Mouse (Mus musculus): Measurements from ENCODE around the gene Tagln.
A peak's percentile ranks its signal among the peaks of the same experiment; 100 is the strongest.

The Tagln gene

DNA sequence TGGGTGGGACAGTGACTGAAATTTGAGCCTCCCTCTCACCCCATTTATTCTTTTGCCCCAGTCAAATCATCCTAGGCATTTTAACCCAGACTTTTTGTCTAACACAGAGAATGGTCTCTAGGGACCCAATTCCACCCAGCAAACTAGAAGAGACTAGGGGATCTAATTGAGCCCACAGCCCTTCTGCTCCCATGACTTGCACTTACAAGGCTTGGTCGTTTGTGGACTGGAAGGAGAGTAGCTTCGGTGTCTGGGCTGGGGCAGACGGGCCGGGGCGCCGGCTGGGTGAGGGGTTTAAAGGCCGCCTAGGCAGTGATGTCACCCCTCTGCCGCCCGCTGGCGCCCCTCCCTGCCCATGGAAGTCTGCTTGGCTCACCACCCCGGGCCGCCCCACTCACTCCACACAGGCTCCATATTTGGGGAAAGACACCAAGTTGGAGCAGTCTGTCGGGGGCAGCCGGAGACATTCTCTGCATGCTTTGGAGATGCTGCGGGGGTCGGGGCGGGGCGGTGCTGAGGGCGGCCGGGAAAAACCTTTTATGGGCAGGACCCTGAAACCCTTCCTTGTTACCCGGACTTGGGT is at the start of gene Tagln:
Gene Tagln (minus strand): TSS at position 431 of the 583 bp plus-strand sequence.
- no peak for DNase-seq (ENCODE audit: low read depth in 1 of 2, low spot score in 2 of 2)

DNA sequence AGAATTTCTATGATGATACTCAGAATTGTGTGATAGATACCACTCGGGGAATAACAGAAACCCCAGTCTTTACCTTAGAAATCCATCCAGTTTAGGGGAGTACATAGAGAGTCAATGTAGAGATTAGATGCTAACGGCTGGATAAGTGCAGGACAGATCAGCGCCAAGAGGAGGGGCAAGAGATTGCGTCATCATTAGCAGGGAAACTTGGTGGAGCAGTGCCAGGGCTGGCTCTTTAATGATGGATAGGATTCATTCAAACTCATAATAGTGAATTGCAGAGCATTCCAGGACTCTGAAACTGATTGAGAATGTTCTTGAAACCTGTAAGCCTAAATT is 49.3 kb upstream of the Tagln start:
- no peak for DNase-seq (ENCODE audit: low read depth in 1 of 2, low spot score in 2 of 2)

DNA sequence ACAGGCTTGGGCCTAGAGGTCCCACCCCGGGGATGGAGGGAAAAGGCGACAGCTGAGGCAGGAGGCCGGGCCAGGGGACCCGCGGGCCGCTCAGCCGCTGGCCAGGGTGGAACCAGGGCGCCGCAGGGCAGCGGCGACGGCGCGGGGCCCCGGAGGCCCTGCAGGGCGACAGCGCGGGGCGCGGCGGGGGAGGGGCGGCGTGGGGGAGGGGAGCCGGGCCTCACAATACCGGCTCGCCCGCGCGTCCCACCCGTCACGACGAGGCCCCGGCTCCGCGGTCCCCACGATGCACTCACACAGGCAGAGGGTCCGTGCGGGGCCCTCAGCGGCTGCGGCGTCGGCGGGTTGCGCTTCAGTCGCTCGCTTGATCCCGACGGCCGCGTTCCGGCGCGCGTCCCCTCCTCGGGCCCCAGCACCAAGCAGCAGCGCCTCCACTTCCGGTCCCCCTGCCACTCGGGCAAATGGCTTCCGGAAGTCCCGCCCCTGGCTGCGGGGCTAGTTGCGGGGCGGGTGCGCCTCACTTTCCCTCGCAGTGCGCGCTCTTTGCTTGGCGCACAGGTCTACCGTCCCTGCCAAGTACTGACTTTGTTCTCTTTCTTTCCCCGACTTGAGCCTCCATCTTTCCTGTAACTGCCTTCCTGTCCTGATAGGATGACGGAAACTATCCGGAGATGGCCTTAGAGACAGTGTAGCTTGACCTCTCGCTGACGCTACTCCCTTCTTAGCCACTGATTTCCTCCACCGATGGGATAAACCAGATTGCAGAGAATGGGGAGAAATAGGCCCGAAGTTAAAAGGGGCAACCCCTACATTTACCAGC is 48.8 kb upstream of the Tagln start:
- peak; percentile 48 to 65 for DNase-seq (ENCODE audit: low read depth in 1 of 2, low spot score in 2 of 2)

DNA sequence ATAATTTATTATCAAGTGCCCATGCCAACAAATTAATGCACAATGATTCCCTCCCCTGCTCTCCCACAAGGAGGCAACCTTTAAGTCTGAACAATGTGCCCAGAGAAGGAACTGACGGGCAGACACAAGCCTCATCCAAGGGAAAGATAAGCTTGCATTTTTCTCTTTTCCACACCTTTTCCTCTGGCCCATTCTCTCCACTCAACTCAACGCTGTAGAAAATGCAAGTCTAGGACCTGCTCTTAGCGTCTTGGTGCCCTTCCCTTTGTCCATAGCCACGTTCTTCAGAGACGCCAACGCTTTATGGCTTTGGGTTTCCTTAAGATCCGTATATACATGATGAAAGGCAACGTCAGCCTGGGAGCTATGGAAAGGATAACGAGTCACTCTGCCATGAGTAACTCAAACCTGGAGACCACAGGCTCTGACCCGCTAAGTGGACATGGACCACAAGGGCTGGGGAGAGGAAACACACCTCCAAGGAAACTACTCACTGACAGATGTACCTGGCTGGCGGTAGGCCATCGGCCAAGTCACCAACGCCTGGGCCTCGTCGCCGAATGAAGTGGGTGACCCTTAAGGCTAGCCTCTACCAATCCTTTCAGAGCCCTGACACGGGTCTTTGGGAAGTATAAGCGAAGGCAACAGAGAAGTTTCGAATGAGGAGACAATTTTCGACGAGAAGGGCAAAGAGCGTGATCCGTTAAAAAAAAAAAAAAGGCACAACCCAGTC is 48.0 kb upstream of the Tagln start:
- DNase-seq (ENCODE audit: low read depth in 1 of 2, low spot score in 2 of 2), result no peak

DNA sequence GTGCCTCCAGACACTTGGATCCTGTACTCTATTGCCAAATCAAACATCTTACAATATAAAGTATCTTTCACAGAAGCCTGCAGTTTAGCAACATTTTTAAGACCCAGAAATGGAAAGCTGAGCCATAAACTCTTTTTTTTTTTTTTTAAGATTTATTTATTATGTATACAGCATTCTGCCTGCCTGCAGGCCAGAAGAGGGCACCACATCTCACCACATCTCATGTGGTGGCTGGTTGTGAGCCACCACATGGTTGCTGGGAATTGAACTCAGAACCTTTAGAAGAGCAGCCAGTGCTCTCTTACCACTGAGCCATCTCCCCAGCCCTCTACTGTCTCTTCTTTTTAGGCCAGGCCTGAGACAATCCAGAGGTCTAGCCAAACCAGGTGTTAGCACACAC is 45.5 kb upstream of the Tagln start:
- no peak for DNase-seq (ENCODE audit: low read depth in 1 of 2, low spot score in 2 of 2)

DNA sequence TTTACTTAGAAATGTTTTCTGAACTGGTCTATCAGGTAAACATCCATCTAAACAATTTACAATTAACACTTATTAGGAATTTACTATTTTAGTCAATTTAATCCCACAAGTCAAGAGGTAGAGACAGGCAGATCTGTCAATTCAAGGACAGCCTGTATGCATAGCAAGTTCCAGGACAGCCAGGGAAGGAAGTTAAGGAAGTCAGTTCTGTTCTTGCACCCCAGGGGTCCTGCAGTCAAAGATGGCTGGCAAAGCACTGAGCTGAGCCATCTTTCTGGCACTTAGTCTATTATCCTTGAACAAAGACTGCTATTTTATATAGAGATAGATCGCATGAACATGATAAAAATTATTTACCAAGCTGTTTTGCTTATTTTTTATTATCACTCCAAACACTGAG is 44.8 kb upstream of the Tagln start:
- DNase-seq (ENCODE audit: low read depth in 1 of 2, low spot score in 2 of 2), result no peak

DNA sequence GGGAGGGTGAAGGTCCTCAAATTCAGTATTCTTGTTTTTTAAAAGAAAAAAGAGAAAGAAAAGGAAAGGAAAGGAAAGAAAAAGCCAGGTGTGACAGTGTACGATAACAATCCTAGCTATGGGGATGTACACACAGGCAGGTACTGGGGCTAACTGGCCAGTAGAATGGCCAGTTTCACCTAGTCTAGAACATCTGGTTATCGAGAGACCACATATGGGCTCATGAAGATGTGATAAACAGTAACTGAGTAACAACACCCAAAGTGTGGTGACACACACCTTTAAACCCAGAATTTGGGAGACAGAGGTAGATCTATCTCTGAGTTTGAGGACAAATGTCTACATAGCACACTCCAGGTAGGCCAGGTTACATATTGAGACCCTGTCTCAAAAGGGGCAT is 43.9 kb upstream of the Tagln start:
- no peak for DNase-seq (ENCODE audit: low read depth in 1 of 2, low spot score in 2 of 2)

DNA sequence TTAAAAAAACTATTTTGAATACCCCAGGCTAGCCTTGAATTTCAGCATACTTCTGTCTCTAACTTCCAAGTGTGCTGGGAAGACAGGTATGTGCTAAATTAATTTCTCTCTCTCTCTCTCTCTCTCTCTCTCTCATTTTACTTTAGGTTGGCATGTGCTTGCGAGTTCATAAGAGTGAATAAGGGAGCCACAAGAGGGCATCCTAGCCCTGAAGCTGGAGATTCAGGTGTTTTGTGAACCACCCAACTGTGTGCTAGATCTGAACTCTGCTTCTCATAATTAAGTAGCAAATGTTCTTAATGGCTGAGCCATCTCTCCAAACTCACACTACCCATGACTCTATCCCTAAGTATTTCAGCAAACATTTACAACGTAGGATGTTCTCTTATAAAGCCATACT is 41.0 kb upstream of the Tagln start:
- no peak for DNase-seq (ENCODE audit: low read depth in 1 of 2, low spot score in 2 of 2)

DNA sequence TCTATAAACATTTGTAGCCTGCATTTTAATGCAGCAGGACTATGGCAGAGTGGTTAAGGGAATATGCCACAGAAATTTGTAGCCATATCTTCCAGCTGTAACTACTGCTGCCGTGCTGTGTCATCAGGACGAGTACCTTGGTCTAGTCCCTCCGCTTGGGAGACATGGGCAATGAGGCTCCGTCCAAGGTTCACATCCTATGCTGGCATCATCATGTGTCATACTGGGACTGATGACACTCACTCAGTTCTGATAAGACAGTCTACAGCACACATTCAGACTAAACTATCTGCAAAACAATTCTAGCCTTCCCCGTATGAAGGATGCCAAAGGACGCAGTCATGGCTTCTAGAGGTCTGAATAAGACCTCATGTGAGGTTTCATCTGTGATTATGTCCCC is 27.7 kb upstream of the Tagln start:
- DNase-seq (ENCODE audit: low read depth in 1 of 2, low spot score in 2 of 2), result no peak

DNA sequence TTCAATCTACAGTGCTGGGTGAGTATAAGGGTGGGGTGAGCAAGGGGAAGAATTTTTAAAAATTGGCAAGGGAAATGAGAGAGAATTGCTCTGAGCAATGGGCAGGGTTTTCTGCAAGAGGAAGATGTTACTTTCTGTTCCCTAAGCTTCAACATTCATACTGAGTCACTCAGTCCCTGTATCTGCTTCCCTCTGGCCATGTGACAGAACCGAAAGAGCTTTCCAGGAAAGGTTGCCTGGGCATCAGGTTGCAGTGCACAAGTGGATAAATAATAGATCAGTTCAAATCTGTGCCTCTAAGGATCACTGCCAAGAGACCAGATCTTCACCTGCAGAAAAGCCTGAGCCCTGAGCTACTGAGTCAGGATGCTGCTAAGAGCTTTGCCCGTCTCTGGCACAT is 26.0 kb upstream of the Tagln start:
- DNase-seq (ENCODE audit: low read depth in 1 of 2, low spot score in 2 of 2), result peak in 1 of 2 experiments; percentile 55

DNA sequence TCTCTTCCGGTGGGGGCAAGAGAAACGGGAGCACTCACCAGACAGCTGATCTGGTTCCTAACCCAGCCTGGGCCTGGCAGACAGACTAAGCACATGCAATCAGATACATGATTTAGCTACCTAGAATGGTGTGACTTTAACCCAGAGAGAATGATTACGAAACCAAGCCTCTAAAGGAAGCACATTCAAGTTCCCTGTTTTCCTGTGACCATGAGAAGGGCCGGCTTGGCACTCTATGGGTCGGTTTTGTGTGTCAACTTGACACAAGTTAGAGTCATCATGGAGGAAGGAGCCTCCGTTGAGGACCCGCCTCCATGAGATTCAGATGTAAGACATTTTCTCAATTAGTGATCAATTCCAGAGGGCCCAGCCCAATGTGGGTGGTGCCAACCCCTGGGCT is 23.8 kb upstream of the Tagln start:
- DNase-seq (ENCODE audit: low read depth in 1 of 2, low spot score in 2 of 2), result peak; percentile 51 to 58

DNA sequence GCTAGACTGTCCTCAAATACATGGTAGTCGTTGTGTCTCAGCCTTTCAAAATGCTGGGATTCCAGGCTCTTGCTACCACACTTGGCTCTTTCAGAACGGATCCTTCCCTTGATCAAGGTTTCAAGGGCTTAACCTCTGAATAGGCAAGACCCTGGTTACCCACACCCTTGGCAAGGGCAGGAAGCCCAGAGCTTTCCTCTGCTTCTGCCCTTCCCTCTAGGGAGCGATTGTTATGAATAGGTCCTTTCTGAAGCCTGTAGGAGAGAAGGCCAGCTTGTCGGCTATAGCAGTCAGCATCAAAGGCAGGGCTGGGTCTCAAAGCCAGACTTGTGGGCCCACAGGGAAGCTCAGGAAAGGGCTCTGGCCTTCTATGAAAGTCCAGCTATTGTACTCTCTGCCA is 23.0 kb upstream of the Tagln start:
- DNase-seq (ENCODE audit: low read depth in 1 of 2, low spot score in 2 of 2), result no peak

DNA sequence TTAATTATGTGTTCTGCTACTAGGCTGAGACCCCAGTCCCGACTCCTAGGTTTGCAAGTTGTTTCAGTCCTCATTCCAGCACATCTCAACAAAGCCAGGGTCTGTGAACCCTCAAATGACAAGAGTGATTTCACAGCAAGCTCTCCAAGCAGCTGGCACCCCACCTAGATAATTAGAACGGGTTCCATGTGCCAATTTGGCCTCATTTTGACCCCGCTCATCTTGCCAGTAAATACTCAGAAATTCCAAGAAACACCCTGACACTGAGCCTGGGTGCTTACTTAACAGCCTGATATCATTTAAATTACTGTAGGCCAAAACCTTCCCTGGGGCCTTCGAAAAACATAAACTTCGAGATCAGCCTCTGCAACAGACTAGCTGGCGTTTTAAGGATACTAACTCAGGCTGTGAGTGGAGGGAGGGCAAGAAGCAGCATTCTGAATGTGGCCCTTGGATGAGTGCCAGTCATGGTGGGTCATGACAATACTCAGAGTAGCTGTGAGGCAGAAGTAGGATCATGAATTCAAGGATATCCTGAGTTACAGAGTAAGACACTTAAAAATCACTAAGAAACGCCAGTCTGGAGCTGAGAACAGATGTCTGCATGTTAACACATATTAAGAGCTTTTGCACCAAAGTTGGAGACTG is 22.3 kb upstream of the Tagln start:
- DNase-seq (ENCODE audit: low read depth in 1 of 2, low spot score in 2 of 2), result no peak

DNA sequence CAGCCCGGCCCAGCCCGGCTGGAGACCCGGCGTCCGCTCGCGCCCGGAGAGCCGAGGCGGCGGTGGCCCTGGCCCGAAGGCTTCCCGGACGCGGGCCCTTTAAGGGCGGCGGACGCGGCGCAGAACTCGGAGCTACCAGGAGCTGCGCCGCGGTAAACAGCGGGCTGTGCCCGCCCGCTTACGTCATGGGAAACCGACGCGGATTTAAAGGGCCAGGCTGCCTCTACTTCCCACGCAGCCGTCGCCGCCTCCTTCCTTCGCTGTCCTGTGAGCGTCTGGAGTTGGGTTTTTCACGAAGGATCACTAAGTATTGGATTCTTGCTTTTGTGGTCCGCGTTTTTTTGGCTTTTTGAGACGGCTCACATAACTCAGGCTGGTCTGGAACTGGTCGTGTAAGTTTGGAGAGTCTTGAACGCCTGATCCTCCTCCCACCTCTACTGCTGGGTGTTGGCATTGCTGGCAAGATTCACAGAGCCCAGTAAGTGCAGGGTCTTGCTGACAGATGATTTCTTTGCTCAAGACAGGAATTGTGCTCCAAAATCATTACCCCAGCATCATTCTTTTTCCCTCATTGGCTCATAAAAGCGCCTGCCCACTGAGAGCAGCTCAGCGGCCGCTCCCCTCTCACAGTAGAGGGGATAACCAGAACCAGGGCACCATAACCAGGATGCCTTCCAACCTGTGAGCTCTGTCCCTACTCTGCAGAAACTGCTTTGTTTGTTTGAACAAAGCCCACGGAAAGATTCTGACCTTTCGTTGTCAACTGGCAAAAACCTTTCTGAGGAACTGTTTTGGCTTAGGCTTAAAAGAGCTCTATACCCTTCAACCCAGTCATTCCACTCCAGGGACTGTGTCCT is 19.5 kb upstream of the Tagln start, which contains the start of gene Sidt2:
Gene Sidt2 (minus strand): TSS at position 152 of the 857 bp plus-strand sequence.
- DNase-seq (ENCODE audit: low read depth in 1 of 2, low spot score in 2 of 2), result peak in 1 of 2 experiments; percentile 74

DNA sequence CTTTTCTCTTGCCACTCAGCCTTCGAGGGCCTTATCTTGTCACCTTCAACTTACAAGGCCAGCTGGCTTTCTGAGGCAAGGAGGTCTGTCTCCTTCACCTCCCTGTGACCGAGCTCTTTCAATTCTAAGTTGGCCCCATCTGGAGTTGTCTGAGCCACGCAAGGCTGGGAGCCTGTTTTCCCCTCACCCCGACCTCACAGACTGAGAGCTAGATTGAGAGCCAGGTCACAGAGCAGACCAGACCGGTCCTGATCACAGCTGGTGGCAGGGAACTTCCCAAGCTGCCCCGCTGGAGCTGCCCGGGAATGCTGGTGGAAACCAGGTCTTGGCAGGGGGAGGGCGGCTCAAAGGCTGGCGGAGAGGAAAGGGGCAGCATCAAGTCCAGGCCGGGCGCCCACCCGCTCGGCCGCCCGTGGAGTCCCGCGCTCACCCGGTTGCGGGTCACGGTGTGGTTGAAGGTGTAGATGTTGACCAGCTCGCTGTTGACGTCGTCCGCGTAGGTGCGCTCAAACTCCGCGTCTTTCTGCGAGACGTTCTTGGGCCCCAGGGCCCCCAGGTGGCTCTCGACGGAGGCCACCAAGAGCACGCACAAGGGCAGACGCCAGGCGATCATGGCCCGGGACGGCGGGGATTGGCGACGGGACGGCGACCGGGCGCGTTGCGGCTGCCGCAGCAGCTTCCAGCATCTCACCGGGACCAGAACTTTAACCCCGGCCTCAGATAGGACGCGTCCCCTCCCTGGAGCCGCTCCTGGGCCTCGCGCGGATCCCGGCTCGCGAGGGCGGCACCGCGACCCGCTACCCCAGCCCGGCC is 18.6 kb upstream of the Tagln start:
- peak in 1 of 2 experiments; percentile 26 for DNase-seq (ENCODE audit: low read depth in 1 of 2, low spot score in 2 of 2)

DNA sequence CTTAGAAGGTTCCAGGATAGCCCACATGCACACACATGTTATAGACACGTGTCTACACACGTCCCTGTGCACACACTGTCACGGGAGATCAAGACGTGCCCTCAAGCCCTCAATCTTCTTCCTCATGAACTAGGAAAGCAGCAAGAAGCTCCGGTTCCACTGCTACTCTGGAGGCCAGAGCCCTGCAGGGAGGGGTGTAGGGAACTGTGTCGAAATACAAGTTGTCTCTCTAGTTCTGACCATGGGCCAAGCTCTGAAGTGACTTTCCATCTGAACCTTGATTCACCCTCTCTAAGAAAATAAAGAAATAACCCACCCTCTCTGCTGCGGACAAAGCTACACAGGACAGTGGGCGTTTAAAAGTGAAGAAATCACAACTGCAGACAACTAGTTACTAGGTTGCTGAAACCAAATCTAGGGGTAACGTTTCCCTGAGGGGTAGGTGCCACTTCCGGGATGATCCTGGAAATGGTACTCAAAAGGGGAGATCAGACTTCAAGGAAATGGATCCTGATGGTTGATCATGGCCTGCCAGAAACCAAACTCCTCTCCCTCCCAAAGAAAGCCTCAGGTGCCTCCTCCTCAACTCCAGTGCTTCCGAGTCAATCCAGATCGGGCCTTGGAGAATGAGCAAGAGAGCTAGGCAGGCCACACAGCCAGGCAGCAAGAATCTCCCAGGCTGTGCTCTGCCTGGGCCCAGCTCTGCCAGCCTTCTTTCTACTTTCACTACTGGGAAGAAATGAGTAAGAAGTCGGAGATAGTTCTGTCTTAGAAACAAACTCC is 17.8 kb upstream of the Tagln start:
- DNase-seq (ENCODE audit: low read depth in 1 of 2, low spot score in 2 of 2), result no peak

DNA sequence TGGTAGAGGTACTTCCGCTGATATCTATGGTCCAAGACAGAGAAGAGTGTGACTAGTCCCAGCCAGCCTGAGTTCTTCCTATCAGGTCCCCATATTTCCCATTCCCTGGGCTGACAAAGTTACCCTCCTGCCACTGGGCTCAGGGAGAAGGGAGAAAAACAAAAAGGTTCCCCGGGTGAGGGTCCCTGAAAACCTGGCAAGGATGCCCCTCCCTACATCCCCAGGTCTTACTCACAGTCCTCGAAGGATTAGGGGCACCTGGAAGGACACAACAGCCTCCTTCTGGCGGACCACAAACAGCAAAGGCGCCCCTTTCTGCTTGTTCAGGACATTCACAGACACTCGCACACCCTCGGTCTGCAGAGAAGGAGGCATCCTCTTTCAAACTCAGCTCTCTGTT is 17.0 kb upstream of the Tagln start:
- DNase-seq (ENCODE audit: low read depth in 1 of 2, low spot score in 2 of 2), result no peak

DNA sequence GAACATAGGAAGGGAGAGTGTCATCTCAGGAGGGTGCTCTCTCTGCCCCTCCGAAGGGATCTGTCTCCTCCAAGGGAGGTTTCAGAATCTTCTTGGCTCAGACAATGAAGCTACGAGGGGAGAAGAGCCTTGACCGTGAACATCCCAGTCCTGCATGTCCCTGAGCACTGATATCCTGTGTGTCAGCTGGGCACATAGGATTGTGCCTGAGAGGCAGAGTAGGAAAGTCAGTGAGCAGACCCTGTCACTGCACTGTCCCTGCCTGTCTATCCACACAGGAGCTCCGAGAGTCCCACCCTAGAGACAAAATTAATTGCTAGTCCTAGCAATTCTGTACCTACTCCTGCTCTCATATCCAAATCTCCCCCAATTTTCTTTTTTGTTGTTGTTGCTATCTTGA is 16.2 kb upstream of the Tagln start:
- no peak for DNase-seq (ENCODE audit: low read depth in 1 of 2, low spot score in 2 of 2)

DNA sequence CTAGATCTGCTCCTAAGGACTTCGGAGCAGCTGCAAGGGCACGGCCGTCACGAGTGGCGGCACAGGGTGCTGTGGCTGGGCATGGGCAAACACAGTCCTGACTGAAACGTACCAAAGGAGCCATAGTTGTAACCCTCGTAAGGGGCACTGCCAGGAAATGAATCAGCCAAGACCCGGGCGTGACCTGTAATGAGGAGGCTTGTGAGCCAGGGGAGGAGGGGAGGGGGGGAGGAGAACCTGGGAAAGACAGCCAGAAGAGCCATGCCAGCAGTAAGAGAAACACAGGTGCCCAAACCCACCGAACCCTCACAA is 11.0 kb upstream of the Tagln start:
- no peak for DNase-seq (ENCODE audit: low read depth in 1 of 2, low spot score in 2 of 2)

All from monocyte, adult 2 months (primary cell).